Comparison of ENCODE assay signal across 8 mouse cellular contexts in the genomic region with DNA sequence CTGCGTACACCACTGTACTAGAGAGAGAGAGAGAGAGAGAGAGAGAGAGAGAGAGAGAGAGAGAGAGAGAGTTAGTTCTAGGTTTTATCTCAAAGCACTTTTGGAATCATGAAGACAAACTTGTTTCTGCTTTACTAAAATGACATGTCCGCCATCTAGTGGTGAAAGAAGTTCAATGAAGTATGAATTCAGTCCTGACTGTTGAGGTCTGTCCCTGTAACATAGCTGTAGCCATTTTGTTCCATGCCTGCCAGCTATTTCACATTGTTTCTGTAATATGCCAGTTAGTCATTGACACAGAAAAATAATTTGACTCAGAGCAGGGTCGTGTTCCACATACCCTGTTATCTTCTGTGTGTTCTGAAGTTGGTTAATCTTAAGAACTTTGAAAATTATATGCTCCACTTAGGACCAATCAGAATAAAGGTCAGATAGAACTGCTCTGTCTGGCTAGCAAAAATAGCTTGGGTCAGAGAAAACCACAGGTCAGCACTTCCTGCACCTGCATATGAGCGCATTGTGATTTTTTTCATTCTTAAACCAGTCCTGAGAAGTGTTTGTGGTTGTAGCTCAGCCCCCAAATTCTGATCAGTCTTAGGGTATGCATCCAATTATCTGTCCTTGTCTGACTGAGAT. TPM values are rescaled to one million over a fixed set of nuclear protein-coding genes. Genes with fewer than 3 reads are reported as not detected.
A peak's percentile ranks its signal among the peaks of the same experiment; 100 is the strongest.
DNase-seq lines count a peak whose midpoint lies in the region; ATAC-seq and TF ChIP-seq lines count a peak whose summit lies in the region.

No protein-coding gene starts in this region.

- WGBS in heart, embryonic 12.5 days, result 18% methylated on average over 4 of the region's 4 CpGs
- WGBS in kidney, postnatal 0 days, result 6% methylated on average over 4 of the region's 4 CpGs
- 9% methylated on average over 4 of the region's 4 CpGs for WGBS in lung, embryonic 16.5 days

- H3K9me3 ChIP-seq in heart, embryonic 12.5 days (replicated peaks), result no peaks in the 10 kb centered on the region
- H3K9me3 ChIP-seq in kidney, postnatal 0 days (replicated peaks; ENCODE audit: low read length), result no peaks in the 10 kb centered on the region
- H3K9me3 ChIP-seq in lung, embryonic 16.5 days (ENCODE audit: control insufficient read depth, low read length), result no peaks in the 10 kb centered on the region

- peak; percentile 91 for TF ChIP-seq CTCF in kidney, postnatal 0 days (IDR thresholded peaks at IDR 0.05; ENCODE audit: low read depth)

- DNase-seq in adrenal gland, adult (ENCODE audit: inconsistent age in 2 of 2, low spot score in 1 of 2), result peak; percentile 43 to 93
- DNase-seq in adrenal gland, postnatal 25 days, result no peak
- DNase-seq in MN1 (ENCODE audit: low spot score), result peak; percentile 91
- peak; percentile 91 for DNase-seq in embryo, embryonic 10 days (ENCODE audit: low spot score)
- peak; percentile 98 for DNase-seq in kidney, postnatal 0 days (ENCODE audit: low spot score)
- peak; percentile 64 for DNase-seq in retina, postnatal 7 days (ENCODE audit: low read depth, low spot score)

- H3K27me3 ChIP-seq in heart, embryonic 12.5 days (replicated peaks), result no peaks in the 10 kb centered on the region
- H3K27me3 ChIP-seq in kidney, postnatal 0 days (ENCODE audit: insufficient read depth, low read length), result no peaks in the 10 kb centered on the region
- H3K27me3 ChIP-seq in lung, embryonic 16.5 days (ENCODE audit: control insufficient read depth, insufficient read depth, low read depth, low read length), result no peaks in the 10 kb centered on the region

- no peak for ATAC-seq in heart, embryonic 12.5 days (ENCODE audit: insufficient number of reproducible peaks, low FRiP score)
- peak; percentile 43 for ATAC-seq in kidney, postnatal 0 days (replicated peaks; ENCODE audit: low FRiP score, low read depth)
- ATAC-seq in lung, embryonic 16.5 days (ENCODE audit: low read depth), result peak; percentile 32

- H3K4me2 ChIP-seq in heart, embryonic 12.5 days, result peak overlapping the region; percentile 81
- peak overlapping the region; percentile 64 for H3K4me2 ChIP-seq in kidney, postnatal 0 days (ENCODE audit: low read length)
- peak overlapping the region; percentile 89 for H3K4me2 ChIP-seq in lung, embryonic 16.5 days (ENCODE audit: low read depth, low read length)

- H3K4me3 ChIP-seq in heart, embryonic 12.5 days, result no peak overlapping the region
- H3K4me3 ChIP-seq in kidney, postnatal 0 days (replicated peaks; ENCODE audit: low read depth, low read length), result 0 out of 2 replicates have a peak overlapping the region, but pooled peaks have one; percentile 43
- H3K4me3 ChIP-seq in lung, embryonic 16.5 days (ENCODE audit: low read length), result no peak overlapping the region

- peak overlapping the region; percentile 26; the same call in 1 of the 2 replicates for H3K27ac ChIP-seq in heart, embryonic 12.5 days (ENCODE audit: poor library complexity, severe bottlenecking)
- H3K27ac ChIP-seq in kidney, postnatal 0 days, result peak overlapping the region; percentile 65
- H3K27ac ChIP-seq in lung, embryonic 16.5 days (ENCODE audit: low read length), result peak overlapping the region; percentile 62; the same call in 1 of the 2 replicates

- no peaks in the 10 kb centered on the region for H3K36me3 ChIP-seq in heart, embryonic 12.5 days
- no peaks in the 10 kb centered on the region for H3K36me3 ChIP-seq in kidney, postnatal 0 days (ENCODE audit: insufficient read depth, low read length)
- H3K36me3 ChIP-seq in lung, embryonic 16.5 days (ENCODE audit: control insufficient read depth, insufficient read depth, low read length), result no peaks in the 10 kb centered on the region

- no peak overlapping the region for H3K9ac ChIP-seq in heart, embryonic 12.5 days
- no peak overlapping the region for H3K9ac ChIP-seq in kidney, postnatal 0 days (ENCODE audit: low read depth, low read length)
- no peak overlapping the region for H3K9ac ChIP-seq in lung, embryonic 16.5 days (ENCODE audit: low read length)

- peaks cover 21% of the 10 kb centered on the region for H3K4me1 ChIP-seq in heart, embryonic 12.5 days (replicated peaks)
- H3K4me1 ChIP-seq in kidney, postnatal 0 days (replicated peaks; ENCODE audit: insufficient read depth, low read length), result peaks cover 4% of the 10 kb centered on the region
- H3K4me1 ChIP-seq in lung, embryonic 16.5 days (replicated peaks; ENCODE audit: control insufficient read depth, insufficient read depth, low read length), result peaks cover 8% of the 10 kb centered on the region

RNA-seq across cellular contexts. Expression of a gene that starts 0.8 kb away (rescaled TPM):
- total RNA-seq in adrenal gland, postnatal 25 days (2021), result 30.4 and 31.9 TPM in 2 replicates
- 2.6 and 2.9 TPM in 2 replicates for polyA plus RNA-seq in heart, embryonic 12.5 days (2016; fragmentation: Nextera tagmentation; extraction: Ambion mirVana)
- 5.6 and 6.9 TPM in 2 replicates for polyA plus RNA-seq in kidney, postnatal 0 days (2015; fragmentation: Nextera tagmentation; extraction: Ambion mirVana)
- 4.7 and 5.5 TPM in 2 replicates for polyA plus RNA-seq in lung, embryonic 16.5 days (2015; fragmentation: Nextera tagmentation; extraction: Ambion mirVana)

RNA-seq across cellular contexts. Expression of a gene that starts 32.2 kb away (rescaled TPM):
- 10.0 and 10.7 TPM in 2 replicates for total RNA-seq in adrenal gland, postnatal 25 days (2021)
- 14.4 and 15.1 TPM in 2 replicates for polyA plus RNA-seq in heart, embryonic 12.5 days (2016; fragmentation: Nextera tagmentation; extraction: Ambion mirVana)
- 13.6 and 15.5 TPM in 2 replicates for polyA plus RNA-seq in kidney, postnatal 0 days (2015; fragmentation: Nextera tagmentation; extraction: Ambion mirVana)
- polyA plus RNA-seq in lung, embryonic 16.5 days (2015; fragmentation: Nextera tagmentation; extraction: Ambion mirVana), result 19.9 and 23.7 TPM in 2 replicates

RNA-seq across cellular contexts. Expression of a gene that starts 45.8 kb away (rescaled TPM):
- total RNA-seq in adrenal gland, postnatal 25 days (2021), result 4.7 and 5.4 TPM in 2 replicates
- polyA plus RNA-seq in heart, embryonic 12.5 days (2016; fragmentation: Nextera tagmentation; extraction: Ambion mirVana), result 5.6 and 5.9 TPM in 2 replicates
- 11.5 and 12.0 TPM in 2 replicates for polyA plus RNA-seq in kidney, postnatal 0 days (2015; fragmentation: Nextera tagmentation; extraction: Ambion mirVana)
- 12.0 and 12.5 TPM in 2 replicates for polyA plus RNA-seq in lung, embryonic 16.5 days (2015; fragmentation: Nextera tagmentation; extraction: Ambion mirVana)
